Mouse (Mus musculus): ENCODE measurements around the gene Serpinb1b.

The Serpinb1b gene

DNA sequence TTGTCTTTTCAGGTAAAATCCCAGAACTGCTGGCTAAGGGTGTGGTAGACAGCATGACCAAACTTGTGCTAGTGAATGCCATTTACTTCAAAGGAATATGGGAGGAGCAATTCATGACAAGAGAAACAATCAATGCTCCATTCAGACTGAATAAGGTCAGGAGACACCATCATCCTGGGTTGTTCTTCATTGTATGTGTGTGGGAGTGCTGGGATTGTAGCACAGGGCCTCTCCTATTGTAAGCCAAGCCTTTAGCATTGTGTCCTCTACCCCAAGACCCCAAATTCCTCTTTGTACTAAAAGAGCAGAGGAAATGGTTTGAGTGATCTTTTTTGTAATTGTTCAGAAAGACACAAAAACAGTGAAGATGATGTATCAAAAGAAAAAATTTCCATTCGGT lies 12.9 kb downstream of the Serpinb1b start:
- no peak for DNase-seq (ENCODE audit: low spot score)

GRCm38 (mm10) chr13:33095575-33095974 lies 17.2 kb downstream of the Serpinb1b start:
- no peak for DNase-seq (ENCODE audit: low spot score)

DNA sequence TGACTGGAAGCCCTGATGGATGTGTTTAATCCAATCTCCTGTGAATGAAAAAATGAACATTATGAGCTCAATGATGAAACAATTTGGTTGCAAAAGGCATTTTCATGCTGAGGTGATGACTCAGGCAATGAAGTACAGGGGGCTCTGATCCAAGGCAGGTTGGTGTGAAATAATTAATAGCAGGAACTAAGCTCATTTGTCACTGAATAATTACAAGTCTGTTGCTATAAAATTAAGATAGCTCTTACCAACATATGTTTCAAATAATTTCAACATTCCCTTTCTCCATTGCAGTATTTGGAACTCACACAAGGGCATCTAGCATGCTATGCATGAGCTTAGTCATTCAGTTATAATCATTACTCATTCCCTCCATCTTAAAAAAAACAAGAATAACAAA lies 27.3 kb downstream of the Serpinb1b start:
- DNase-seq (ENCODE audit: low spot score) = no peak

- DNase-seq (ENCODE audit: low spot score) = no peak
These were observed 34.7 kb downstream of the Serpinb1b start for GRCm38 (mm10) chr13:33113054-33113453.

GRCm38 (mm10) chr13:33137717-33138116 lies 59.3 kb downstream of the Serpinb1b start:
- DNase-seq (ENCODE audit: low spot score) = no peak

- DNase-seq (ENCODE audit: low spot score) = no peak
These were observed 63.1 kb downstream of the Serpinb1b start for GRCm38 (mm10) chr13:33141435-33141834.
